ENCODE assay signal across 25 mouse cellular contexts in genomic region chr16:77431345-77431744, GRCm38 (mm10).
DNase-seq lines count a peak whose midpoint lies in the region; ATAC-seq and TF ChIP-seq lines count a peak whose summit lies in the region.
"Had no signal": no experiment of that assay in that cellular context is flagged by ENCODE, and none has a peak within 500 bp of the region (broad histone marks: within the 10 kb centered on the region; RNA-seq: fewer than 3 reads in every experiment).

No protein-coding gene starts in this region.

- no peak for TF ChIP-seq POLR2A in heart, adult 2 months (IDR thresholded peaks at IDR 0.05; ENCODE audit: insufficient read depth, low read depth, low read length)

- no peak for DNase-seq in forebrain, embryonic 11.5 days (ENCODE audit: low spot score)
- no peak for DNase-seq in forebrain, postnatal 0 days
- DNase-seq in midbrain, postnatal 0 days (ENCODE audit: low spot score), result no peak
- no peak for DNase-seq in heart, adult 2 months
- no peak for DNase-seq in ovary, postnatal 36 days (ENCODE audit: low spot score)
- DNase-seq: adrenal gland, postnatal 25 days; cerebellum, adult 8-10 months; cerebellum, postnatal 36 days; embryo, embryonic 11 days; gastrocnemius, postnatal 10 days; heart, adult 11 months; heart, postnatal 10 days; kidney, adult 11 months; kidney, postnatal 4 days; liver, embryonic 13.5 days; lung, adult 2 months; lung, postnatal 14 days; right cerebral cortex, postnatal 25 days; spleen, adult 18-20 months had no signal

- no peak for TF ChIP-seq CTCF in forebrain, postnatal 0 days (IDR thresholded peaks at IDR 0.05; ENCODE audit: low read depth)
- no peak for TF ChIP-seq CTCF in midbrain, postnatal 0 days (IDR thresholded peaks at IDR 0.05)
- TF ChIP-seq CTCF in heart, adult 2 months (IDR thresholded peaks at IDR 0.05), result no peak

- no peak overlapping the region for H3K4me2 ChIP-seq in forebrain, embryonic 11.5 days (ENCODE audit: low read depth, low read length, severe bottlenecking)
- no peak overlapping the region for H3K4me2 ChIP-seq in forebrain, postnatal 0 days (ENCODE audit: low read depth)
- no peak overlapping the region for H3K4me2 ChIP-seq in midbrain, embryonic 12.5 days (replicated peaks)
- no peak overlapping the region for H3K4me2 ChIP-seq in midbrain, postnatal 0 days (ENCODE audit: low read depth, low read length, poor library complexity, severe bottlenecking)
- no peak overlapping the region for H3K4me2 ChIP-seq in hindbrain, embryonic 13.5 days
- 0 out of 2 replicates have a peak overlapping the region, but pooled peaks have one; percentile 2 for H3K4me2 ChIP-seq in neural tube, embryonic 14.5 days (ENCODE audit: low read depth, low read length)
- H3K4me2 ChIP-seq: heart, embryonic 12.5 days; liver, embryonic 13.5 days; neural tube, embryonic 12.5 days had no signal

- H3K27me3 ChIP-seq in forebrain, embryonic 11.5 days (ENCODE audit: control insufficient read depth, insufficient read depth, low read length), result no peaks in the 10 kb centered on the region
- H3K27me3 ChIP-seq in forebrain, postnatal 0 days (ENCODE audit: insufficient read depth, low read length), result no peaks in the 10 kb centered on the region
- H3K27me3 ChIP-seq in midbrain, embryonic 12.5 days, result no peaks in the 10 kb centered on the region
- no peaks in the 10 kb centered on the region for H3K27me3 ChIP-seq in midbrain, postnatal 0 days (ENCODE audit: insufficient read depth, low read length)
- H3K27me3 ChIP-seq in hindbrain, embryonic 13.5 days, result no peaks in the 10 kb centered on the region
- no peaks in the 10 kb centered on the region for H3K27me3 ChIP-seq in neural tube, embryonic 14.5 days (ENCODE audit: control insufficient read depth, insufficient read depth, low read length)
- H3K27me3 ChIP-seq in heart, adult 2 months (ENCODE audit: control insufficient read depth, insufficient read depth, low read length), result no peaks in the 10 kb centered on the region
- H3K27me3 ChIP-seq: heart, embryonic 12.5 days; liver, embryonic 13.5 days; neural tube, embryonic 12.5 days had no signal

- TF ChIP-seq EP300 in heart, adult 2 months (IDR thresholded peaks at IDR 0.05; ENCODE audit: insufficient read depth, low read depth, low read length), result no peak

- WGBS in forebrain, embryonic 11.5 days, result 33% methylated on average over 4 of the region's 4 CpGs
- 24% methylated on average over 4 of the region's 4 CpGs for WGBS in forebrain, postnatal 0 days
- WGBS in midbrain, embryonic 12.5 days, result 59% methylated on average over 4 of the region's 4 CpGs
- 51% methylated on average over 4 of the region's 4 CpGs for WGBS in midbrain, postnatal 0 days
- 55% methylated on average over 4 of the region's 4 CpGs for WGBS in hindbrain, embryonic 13.5 days
- 53% methylated on average over 4 of the region's 4 CpGs for WGBS in neural tube, embryonic 14.5 days
- 84% methylated on average over 4 of the region's 4 CpGs for WGBS in heart, adult 2 months

- H3K4me3 ChIP-seq in forebrain, embryonic 11.5 days (ENCODE audit: low read depth, low read length), result no peak overlapping the region
- H3K4me3 ChIP-seq in forebrain, postnatal 0 days (ENCODE audit: low read depth, low read length), result no peak overlapping the region
- H3K4me3 ChIP-seq in midbrain, embryonic 12.5 days, result no peak overlapping the region
- H3K4me3 ChIP-seq in midbrain, postnatal 0 days (ENCODE audit: low read depth, low read length), result no peak overlapping the region
- H3K4me3 ChIP-seq in hindbrain, embryonic 13.5 days, result no peak overlapping the region
- H3K4me3 ChIP-seq in neural tube, embryonic 14.5 days (ENCODE audit: low read depth, low read length), result no peak overlapping the region
- no peak overlapping the region for H3K4me3 ChIP-seq in heart, adult 2 months
- H3K4me3 ChIP-seq: heart, embryonic 12.5 days; left cerebral cortex, adult 2 months; liver, embryonic 13.5 days; neural tube, embryonic 12.5 days had no signal

- H3K36me3 ChIP-seq in forebrain, embryonic 11.5 days (ENCODE audit: control insufficient read depth, insufficient read depth, low read length), result no peaks in the 10 kb centered on the region
- no peaks in the 10 kb centered on the region for H3K36me3 ChIP-seq in forebrain, postnatal 0 days (ENCODE audit: insufficient read depth)
- H3K36me3 ChIP-seq in midbrain, embryonic 12.5 days, result no peaks in the 10 kb centered on the region
- no peaks in the 10 kb centered on the region for H3K36me3 ChIP-seq in midbrain, postnatal 0 days (ENCODE audit: insufficient read depth, low read length)
- H3K36me3 ChIP-seq in hindbrain, embryonic 13.5 days, result no peaks in the 10 kb centered on the region
- H3K36me3 ChIP-seq in neural tube, embryonic 14.5 days (ENCODE audit: control insufficient read depth, insufficient read depth, low read length), result no peaks in the 10 kb centered on the region
- no peaks in the 10 kb centered on the region for H3K36me3 ChIP-seq in heart, adult 2 months (ENCODE audit: control insufficient read depth, insufficient read depth, low read length)
- H3K36me3 ChIP-seq: heart, embryonic 12.5 days; liver, embryonic 13.5 days; neural tube, embryonic 12.5 days had no signal

- H3K9me3 ChIP-seq in forebrain, embryonic 11.5 days (ENCODE audit: control insufficient read depth, low read length), result no peaks in the 10 kb centered on the region
- H3K9me3 ChIP-seq in forebrain, postnatal 0 days (ENCODE audit: low read length), result no peaks in the 10 kb centered on the region
- no peaks in the 10 kb centered on the region for H3K9me3 ChIP-seq in midbrain, embryonic 12.5 days
- H3K9me3 ChIP-seq in midbrain, postnatal 0 days (ENCODE audit: low read length), result no peaks in the 10 kb centered on the region
- no peaks in the 10 kb centered on the region for H3K9me3 ChIP-seq in hindbrain, embryonic 13.5 days
- H3K9me3 ChIP-seq in neural tube, embryonic 14.5 days (ENCODE audit: control insufficient read depth, low read length), result no peaks in the 10 kb centered on the region
- H3K9me3 ChIP-seq: heart, embryonic 12.5 days; liver, embryonic 13.5 days; neural tube, embryonic 12.5 days had no signal

- 0 out of 2 replicates have a peak, but pooled peaks cover 1% of the 10 kb centered on the region for H3K79me2 ChIP-seq in heart, adult 2 months (replicated peaks; ENCODE audit: control insufficient read depth, insufficient read depth, low read length)

- ATAC-seq in forebrain, embryonic 11.5 days (replicated peaks; ENCODE audit: low FRiP score), result peak; percentile 60; the same call in 1 of the 2 replicates
- ATAC-seq in forebrain, postnatal 0 days, result no peak
- ATAC-seq in midbrain, embryonic 12.5 days (ENCODE audit: low FRiP score, low read depth), result no peak
- no peak for ATAC-seq in midbrain, postnatal 0 days (ENCODE audit: low FRiP score)
- no peak for ATAC-seq in hindbrain, embryonic 13.5 days (ENCODE audit: low FRiP score)
- peak; percentile 50; the same call in 1 of the 2 replicates for ATAC-seq in neural tube, embryonic 14.5 days (ENCODE audit: low read depth)

- H3K9ac ChIP-seq in forebrain, embryonic 11.5 days (ENCODE audit: low read length), result no peak overlapping the region
- no peak overlapping the region for H3K9ac ChIP-seq in forebrain, postnatal 0 days
- H3K9ac ChIP-seq in midbrain, embryonic 12.5 days (replicated peaks), result no peak overlapping the region
- no peak overlapping the region for H3K9ac ChIP-seq in midbrain, postnatal 0 days (replicated peaks; ENCODE audit: low read length, poor library complexity, severe bottlenecking)
- H3K9ac ChIP-seq in hindbrain, embryonic 13.5 days, result no peak overlapping the region
- no peak overlapping the region for H3K9ac ChIP-seq in neural tube, embryonic 14.5 days (replicated peaks; ENCODE audit: low read depth, low read length)
- no peak overlapping the region for H3K9ac ChIP-seq in heart, adult 2 months (ENCODE audit: low read depth, low read length)
- H3K9ac ChIP-seq: heart, embryonic 12.5 days; liver, embryonic 13.5 days; neural tube, embryonic 12.5 days had no signal

- H3K4me1 ChIP-seq in forebrain, embryonic 11.5 days (replicated peaks; ENCODE audit: control insufficient read depth, insufficient read depth, low read length), result no peaks in the 10 kb centered on the region
- no peaks in the 10 kb centered on the region for H3K4me1 ChIP-seq in forebrain, postnatal 0 days (ENCODE audit: insufficient read depth)
- peaks cover 10% of the 10 kb centered on the region for H3K4me1 ChIP-seq in midbrain, embryonic 12.5 days
- H3K4me1 ChIP-seq in midbrain, postnatal 0 days (ENCODE audit: insufficient read depth, low read length), result 0 out of 2 replicates have a peak, but pooled peaks cover 3% of the 10 kb centered on the region
- H3K4me1 ChIP-seq in hindbrain, embryonic 13.5 days (replicated peaks), result peaks cover 20% of the 10 kb centered on the region
- H3K4me1 ChIP-seq in neural tube, embryonic 14.5 days (ENCODE audit: control insufficient read depth, insufficient read depth, low read length), result peaks cover 6% of the 10 kb centered on the region
- no peaks in the 10 kb centered on the region for H3K4me1 ChIP-seq in heart, adult 2 months (ENCODE audit: control insufficient read depth, insufficient read depth, low read length)
- H3K4me1 ChIP-seq: liver, embryonic 13.5 days had no signal

- intact Hi-C loops in heart, adult 2 months (cut with DNase I), result no loop called here

- H3K27ac ChIP-seq in forebrain, embryonic 11.5 days (ENCODE audit: low read depth, low read length), result peak overlapping the region; percentile 62; the same call in 1 of the 2 replicates
- H3K27ac ChIP-seq in forebrain, postnatal 0 days (ENCODE audit: low read depth, low read length), result no peak overlapping the region; the same call in 1 of the 2 replicates
- H3K27ac ChIP-seq in midbrain, embryonic 12.5 days (replicated peaks), result peak overlapping the region; percentile 31
- no peak overlapping the region for H3K27ac ChIP-seq in midbrain, postnatal 0 days (ENCODE audit: low read depth, low read length)
- peak overlapping the region; percentile 67 for H3K27ac ChIP-seq in hindbrain, embryonic 13.5 days
- H3K27ac ChIP-seq in neural tube, embryonic 14.5 days (ENCODE audit: low read depth, low read length), result peak overlapping the region; percentile 52; the same call in 1 of the 2 replicates
- H3K27ac ChIP-seq in heart, adult 2 months, result no peak overlapping the region
- H3K27ac ChIP-seq: left cerebral cortex, adult 2 months; liver, embryonic 13.5 days; neural tube, embryonic 12.5 days had no signal

Comparison
In these comparisons a context has a peak if more than half of its experiments do, and no peak if none do; other contexts are left out.
1. ATAC-seq: peak in forebrain, embryonic 11.5 days (single experiment) and neural tube, embryonic 14.5 days (single experiment); none in forebrain, postnatal 0 days (single experiment), midbrain, embryonic 12.5 days (single experiment), midbrain, postnatal 0 days (single experiment) and hindbrain, embryonic 13.5 days (single experiment).
2. H3K27ac ChIP-seq: peak in forebrain, embryonic 11.5 days (single experiment), midbrain, embryonic 12.5 days (single experiment), hindbrain, embryonic 13.5 days (single experiment) and neural tube, embryonic 14.5 days (single experiment); none in forebrain, postnatal 0 days (single experiment), midbrain, postnatal 0 days (single experiment) and heart, adult 2 months (single experiment).